Mouse (Mus musculus) stomach, postnatal 0 days (tissue): ENCODE data around the gene Dhx36. TPM values are rescaled to one million over a fixed set of nuclear protein-coding genes. Genes with fewer than 3 reads are reported as not detected.

Experiments
- ATAC-seq: fragments of 200-750 bp; cut with Nextera tagmentation; 2 replicates; pipeline ENCODE4 v1.8.0; 2017; ENCODE audit not compliant: low FRiP score, low TSS enrichment
- DNase-seq: peaks from one replicate; pipeline ENCODE4 v3.0.0-alpha.2; 2016; ENCODE audit warnings: low spot score
- H3K27ac ChIP-seq: fragments of 300-500 bp; sonication (generic); replicated peaks from 2 replicates; pipeline ENCODE4 v1.5.1; 2014; ENCODE audit warnings: mild to moderate bottlenecking, control low read depth
- H3K27me3 ChIP-seq: fragments of 300-500 bp; sonication (generic); 2 replicates; pipeline ENCODE4 v1.6.1; 2014; ENCODE audit warnings: low read length; ENCODE audit not compliant: control insufficient read depth, insufficient read depth
- H3K36me3 ChIP-seq: fragments of 300-500 bp; sonication (generic); 2 replicates; pipeline ENCODE4 v1.6.1; 2014; ENCODE audit warnings: low read length, mixed read lengths; ENCODE audit not compliant: control insufficient read depth, insufficient read depth
- H3K4me1 ChIP-seq: fragments of 300-500 bp; sonication (generic); replicated peaks from 2 replicates; pipeline ENCODE4 v1.6.1; 2014; ENCODE audit warnings: antibody characterized with exemption; ENCODE audit not compliant: control insufficient read depth, insufficient read depth
- H3K4me2 ChIP-seq: fragments of 300-500 bp; sonication (generic); replicated peaks from 2 replicates; pipeline ENCODE4 v1.6.1; 2014; ENCODE audit warnings: low read depth, mild to moderate bottlenecking, control low read depth, moderate library complexity
- H3K4me3 ChIP-seq: fragments of 300-500 bp; sonication (generic); 2 replicates; pipeline ENCODE4 v1.5.1; 2014; ENCODE audit warnings: low read depth, low read length, control low read depth
- H3K9ac ChIP-seq: fragments of 300-500 bp; sonication (generic); 2 replicates; pipeline ENCODE4 v1.6.1; 2014; ENCODE audit warnings: mild to moderate bottlenecking, low read length, control low read depth, mixed read lengths
- H3K9me3 ChIP-seq: fragments of 300-500 bp; sonication (generic); 2 replicates; pipeline ENCODE4 v1.6.1; 2016; ENCODE audit warnings: low read length; ENCODE audit not compliant: control insufficient read depth
- CTCF ChIP-seq: IDR thresholded peaks from 2 replicates; pipeline ENCODE4 v1.5.1; 2016; ENCODE audit warnings: antibody characterized with exemption, low read depth, mild to moderate bottlenecking, moderate library complexity
- EP300 ChIP-seq: optimal IDR thresholded peaks from 2 replicates; pipeline ENCODE3; 2016; ENCODE audit warnings: antibody characterized with exemption
- WGBS: fragments of 180-500 bp; shearing (Covaris S2); extraction: QIAGEN DNeasy Blood & Tissue Kit; methylation state at CpG from one replicate; pipeline ENCODE4 v1.1.7; 2014; 5-methylcytosine and 5-hydroxymethylcytosine counted together
- polyA plus RNA-seq: library from polyadenylated mRNA; unstranded; fragments of >200 nt; fragmentation: Nextera tagmentation; extraction: Ambion mirVana; gene quantifications from 2 replicates; pipeline ENCODE4 v1.2.1, GENCODE M21; 2015

The Dhx36 gene
- polyA plus RNA-seq, 1 experiment from 2014 or later: 10.1 TPM

DNA sequence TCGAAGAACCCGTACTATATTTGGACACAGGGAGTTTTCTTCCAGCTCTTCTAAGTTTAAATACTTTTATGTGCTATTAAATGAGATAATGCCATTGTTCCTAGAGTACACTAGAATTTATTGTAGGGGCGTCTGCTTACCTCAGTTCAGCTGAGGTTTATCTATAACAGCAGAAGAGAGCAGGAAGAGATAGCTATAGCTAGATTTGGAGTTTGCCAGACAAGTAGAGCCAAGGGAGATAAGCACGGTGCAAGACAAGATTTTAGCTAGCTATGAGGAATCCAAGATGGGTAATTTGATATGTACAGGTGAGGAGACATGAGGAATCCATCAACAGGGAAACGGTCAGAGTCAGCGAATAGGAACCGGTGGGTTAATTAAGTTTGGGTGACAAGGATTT lies 60.5 kb downstream of the Dhx36 start:
- 84% methylated on average over 7 of the region's 7 CpGs for WGBS

DNA sequence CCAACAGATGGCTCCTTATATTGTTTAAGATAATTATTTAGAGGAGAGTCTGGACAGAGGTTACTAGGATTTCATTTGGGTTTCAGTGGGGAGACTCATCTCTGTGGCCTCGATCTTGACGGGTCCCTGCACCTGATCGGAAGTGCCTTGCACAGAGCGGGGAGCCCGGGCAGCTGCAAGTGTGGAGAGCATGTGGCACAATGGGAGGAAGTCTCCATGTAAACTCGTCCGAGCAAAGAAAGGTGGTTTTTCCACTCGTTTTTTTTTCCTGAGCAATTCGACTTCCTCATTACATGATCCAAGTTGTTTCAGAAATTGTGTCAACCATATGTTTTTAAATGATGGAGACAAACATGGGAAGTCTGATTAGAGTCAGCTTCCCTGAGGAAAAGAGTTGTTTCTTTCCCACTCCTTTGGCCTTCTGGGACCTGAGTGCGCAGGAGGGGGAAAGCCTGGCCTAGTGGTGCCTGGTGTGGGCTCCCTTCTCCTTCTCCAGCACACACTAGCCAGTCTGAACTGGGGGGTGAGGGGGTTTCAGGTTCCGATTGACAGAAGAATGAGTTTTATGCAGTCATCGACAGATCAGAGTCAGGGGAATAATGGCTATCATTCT lies 63.1 kb downstream of the Dhx36 start:
- H3K4me3 ChIP-seq: no peak overlapping the region
- TF ChIP-seq EP300 (no peak), CTCF (no peak)
- H3K9ac ChIP-seq: no peak overlapping the region
- DNase-seq (no peak), ATAC-seq (no peak)
- H3K9me3 ChIP-seq: no peaks in the 10 kb centered on the region
- no peak overlapping the region for H3K4me2 ChIP-seq
- H3K4me1 ChIP-seq: no peaks in the 10 kb centered on the region
- H3K27me3 ChIP-seq: no peaks in the 10 kb centered on the region
- 76% methylated on average over 12 of the region's 12 CpGs for WGBS
- H3K27ac ChIP-seq: no peak overlapping the region
- no peaks in the 10 kb centered on the region for H3K36me3 ChIP-seq

More for the DNA sequence above, 60.5 kb downstream of the Dhx36 start:
- no peaks in the 10 kb centered on the region for H3K4me1 ChIP-seq
- no peak overlapping the region for H3K4me3 ChIP-seq
- ATAC-seq: no peak
- no peak overlapping the region for H3K9ac ChIP-seq
- no peaks in the 10 kb centered on the region for H3K27me3 ChIP-seq
- TF ChIP-seq EP300 (no peak), CTCF (no peak)
- no peaks in the 10 kb centered on the region for H3K9me3 ChIP-seq
- DNase-seq: no peak
- H3K4me2 ChIP-seq: no peak overlapping the region
- no peaks in the 10 kb centered on the region for H3K36me3 ChIP-seq
- no peak overlapping the region for H3K27ac ChIP-seq

DNA sequence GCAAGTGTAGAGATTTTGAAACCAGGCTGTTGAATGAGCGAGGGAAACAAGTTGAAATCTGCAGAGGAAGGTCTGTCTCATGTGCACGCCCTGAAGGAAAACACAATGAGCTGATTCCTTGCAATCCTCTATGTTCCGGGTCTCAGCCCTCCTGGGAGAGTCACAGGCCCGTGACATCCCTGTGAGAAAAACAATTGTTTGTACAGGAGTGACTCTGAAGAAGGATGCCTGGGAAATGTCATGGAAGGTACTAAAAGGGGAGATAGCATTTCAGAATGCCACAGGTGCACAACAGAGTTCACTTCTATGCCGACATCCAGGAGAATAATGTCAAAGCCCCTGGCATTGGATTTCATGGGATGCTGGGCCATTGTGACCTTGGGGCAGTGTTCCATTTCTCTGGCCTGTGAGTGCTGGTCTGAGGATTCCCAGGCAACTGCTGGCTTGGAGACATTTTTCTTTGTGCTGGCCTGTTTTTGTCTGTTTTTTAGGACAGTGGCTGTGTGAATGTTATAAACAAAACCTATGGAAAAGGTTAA lies 66.3 kb downstream of the Dhx36 start:
- no peak overlapping the region for H3K4me3 ChIP-seq
- H3K9me3 ChIP-seq: no peaks in the 10 kb centered on the region
- TF ChIP-seq CTCF (no peak), EP300 (no peak)
- no peak overlapping the region for H3K27ac ChIP-seq
- ATAC-seq: no peak
- H3K9ac ChIP-seq: no peak overlapping the region
- DNase-seq: no peak
- WGBS: 57% methylated on average over 5 of the region's 5 CpGs
- H3K4me2 ChIP-seq: no peak overlapping the region
- no peaks in the 10 kb centered on the region for H3K36me3 ChIP-seq
- no peaks in the 10 kb centered on the region for H3K4me1 ChIP-seq
- H3K27me3 ChIP-seq: no peaks in the 10 kb centered on the region

DNA sequence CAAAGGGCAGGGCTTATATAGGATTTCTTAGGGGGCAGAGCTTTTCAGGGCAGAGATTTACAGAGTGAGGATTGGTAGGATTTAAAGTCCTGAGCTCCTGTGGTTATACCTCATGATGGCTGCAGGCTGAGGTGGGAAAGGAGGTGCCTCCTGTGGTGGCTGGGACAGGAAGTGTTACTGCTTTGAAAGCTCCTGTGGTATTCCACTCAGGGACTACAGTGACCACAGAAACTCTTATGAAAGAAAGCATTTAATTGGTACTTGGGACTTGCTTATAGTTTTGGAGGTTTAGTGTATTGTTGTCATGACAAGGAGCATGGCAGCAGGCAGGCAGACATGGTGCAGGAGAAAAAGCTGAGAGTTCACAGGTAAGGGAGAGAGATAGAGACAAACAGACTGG lies 70.9 kb downstream of the Dhx36 start:
- Histone ChIP-seq H3K4me1 (no peaks in the 10 kb centered on the region), H3K4me3 (no peak overlapping the region), H3K27me3 (no peaks in the 10 kb centered on the region), H3K27ac (no peak overlapping the region), H3K4me2 (no peak overlapping the region), H3K36me3 (no peaks in the 10 kb centered on the region), H3K9ac (no peak overlapping the region), H3K9me3 (no peaks in the 10 kb centered on the region)
- TF ChIP-seq CTCF: no peak
- TF ChIP-seq EP300: no peak
- no peak for DNase-seq
- no peak for ATAC-seq

DNA sequence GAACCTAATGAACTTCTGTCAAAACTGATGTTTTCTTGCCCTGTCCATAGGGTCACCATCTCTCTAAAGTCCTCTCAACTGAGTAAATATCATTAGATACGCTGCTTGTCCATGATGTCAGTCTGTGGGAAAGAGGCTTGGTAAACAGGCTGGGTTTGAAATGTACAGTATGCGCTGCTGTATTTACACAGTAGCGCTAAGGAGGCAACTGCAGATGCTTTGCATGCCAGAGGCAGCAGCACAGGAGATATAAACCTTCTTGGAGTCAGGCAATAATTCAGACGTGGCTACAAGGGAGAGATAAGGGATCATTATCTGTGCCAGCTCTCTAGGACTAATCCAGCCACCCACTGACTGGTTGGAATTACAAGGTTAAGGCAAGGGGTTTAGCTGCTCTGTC lies 73.1 kb downstream of the Dhx36 start:
- Histone ChIP-seq H3K9ac (no peak overlapping the region), H3K27ac (no peak overlapping the region), H3K36me3 (no peaks in the 10 kb centered on the region), H3K4me2 (no peak overlapping the region), H3K4me1 (no peaks in the 10 kb centered on the region), H3K27me3 (no peaks in the 10 kb centered on the region), H3K4me3 (no peak overlapping the region), H3K9me3 (no peaks in the 10 kb centered on the region)
- ATAC-seq (no peak), DNase-seq (no peak)
- WGBS: 40% methylated on average over 4 of the region's 4 CpGs
- TF ChIP-seq CTCF: no peak
- no peak for TF ChIP-seq EP300

DNA sequence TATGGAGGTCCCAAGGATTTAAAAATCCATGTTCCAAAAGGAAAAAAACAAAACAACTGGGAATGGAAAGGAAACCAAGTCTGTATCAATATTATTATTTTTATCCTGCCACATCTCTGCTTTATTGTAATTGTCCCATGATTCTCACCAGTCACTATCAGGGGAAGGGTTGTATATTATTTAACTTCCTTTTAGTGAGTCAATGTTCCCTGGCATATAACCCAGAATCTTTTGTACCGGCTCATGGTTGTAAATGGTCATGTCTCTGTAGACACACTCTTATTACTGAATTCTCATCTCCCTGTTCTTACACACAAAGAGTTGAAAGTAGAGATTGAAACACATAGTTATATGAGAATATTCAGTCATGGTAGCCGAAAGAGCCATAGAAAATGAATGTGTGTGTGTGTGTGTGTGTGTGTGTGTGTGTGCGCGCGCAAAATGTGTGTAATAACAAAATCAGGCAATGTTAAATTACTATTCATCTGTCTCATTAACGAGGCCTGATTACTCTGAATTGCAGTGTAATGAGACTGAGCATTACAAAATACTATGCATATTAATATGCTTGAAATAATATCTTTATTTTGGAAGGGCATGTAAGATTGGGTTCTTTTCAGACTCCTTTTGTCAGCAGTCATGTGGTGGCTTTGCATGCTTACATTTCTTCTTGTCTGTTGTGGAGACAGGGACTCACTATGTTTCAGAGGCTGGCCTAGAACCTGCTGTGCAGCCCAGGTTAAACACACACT lies 88.2 kb downstream of the Dhx36 start:
- TF ChIP-seq CTCF (no peak), EP300 (no peak)
- no peak overlapping the region for H3K27ac ChIP-seq
- ATAC-seq (no peak), DNase-seq (no peak)
- H3K4me3 ChIP-seq: no peak overlapping the region
- H3K9me3 ChIP-seq: no peaks in the 10 kb centered on the region
- 88% methylated on average over 6 of the region's 6 CpGs for WGBS
- no peaks in the 10 kb centered on the region for H3K36me3 ChIP-seq
- H3K27me3 ChIP-seq: no peaks in the 10 kb centered on the region
- no peak overlapping the region for H3K9ac ChIP-seq
- H3K4me1 ChIP-seq: no peaks in the 10 kb centered on the region; the same call in 1 of the 2 replicates
- H3K4me2 ChIP-seq: no peak overlapping the region

Other genes starting within 250 kb of the Dhx36 start
- 5.2 and 5.9 TPM in 2 replicates for gene Arhgef26, start 168.7 kb downstream of the Dhx36 start, polyA plus RNA-seq
- gene Gpr149, start 98.1 kb upstream of the Dhx36 start, polyA plus RNA-seq: 0.04 and 0.08 TPM in 2 replicates